Mouse (Mus musculus) fat pad, adult 2 months (tissue): ENCODE measurements around the gene Tmem42.

Experiments used
- DNase-seq: peaks from one replicate; pipeline ENCODE4 v3.0.0-alpha.2; 2011; ENCODE audit warnings: low read depth, low spot score; ENCODE audit errors: extremely low read depth

The Tmem42 gene

DNA sequence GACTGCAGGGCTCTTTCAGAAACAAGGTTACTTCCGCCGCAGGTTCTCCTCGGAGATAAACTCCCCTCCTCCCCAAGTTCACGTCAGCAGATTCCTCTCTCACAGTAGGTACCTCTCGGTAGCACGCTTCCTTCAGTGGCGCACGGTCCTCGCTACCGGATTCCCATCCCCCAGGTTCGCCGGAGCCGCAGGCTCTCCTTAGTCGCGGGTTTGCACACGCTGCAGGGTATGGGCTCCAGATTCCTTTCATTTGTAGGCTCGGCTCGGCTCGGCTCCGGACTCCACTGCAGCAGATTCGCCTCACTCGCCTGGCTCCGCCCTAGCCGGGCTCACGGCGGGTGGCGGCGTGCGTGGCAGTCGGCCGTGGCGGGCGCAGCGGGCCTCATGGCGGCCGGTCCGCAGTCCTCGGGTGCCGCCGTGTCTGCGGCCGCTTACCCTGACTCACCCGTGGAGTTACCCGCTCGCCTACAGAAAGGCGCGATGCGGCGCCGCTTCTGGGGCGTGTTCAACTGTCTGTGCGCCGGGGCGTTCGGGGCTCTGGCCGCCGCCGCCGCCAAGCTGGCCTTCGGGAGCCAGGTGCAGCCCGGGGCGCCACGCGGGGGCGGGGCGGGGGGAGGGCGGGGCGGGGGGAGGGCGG, at the start of gene Tmem42:
Gene Tmem42 (plus strand): TSS at position 332 of the 637 bp plus-strand sequence.
- no peak for DNase-seq

DNA sequence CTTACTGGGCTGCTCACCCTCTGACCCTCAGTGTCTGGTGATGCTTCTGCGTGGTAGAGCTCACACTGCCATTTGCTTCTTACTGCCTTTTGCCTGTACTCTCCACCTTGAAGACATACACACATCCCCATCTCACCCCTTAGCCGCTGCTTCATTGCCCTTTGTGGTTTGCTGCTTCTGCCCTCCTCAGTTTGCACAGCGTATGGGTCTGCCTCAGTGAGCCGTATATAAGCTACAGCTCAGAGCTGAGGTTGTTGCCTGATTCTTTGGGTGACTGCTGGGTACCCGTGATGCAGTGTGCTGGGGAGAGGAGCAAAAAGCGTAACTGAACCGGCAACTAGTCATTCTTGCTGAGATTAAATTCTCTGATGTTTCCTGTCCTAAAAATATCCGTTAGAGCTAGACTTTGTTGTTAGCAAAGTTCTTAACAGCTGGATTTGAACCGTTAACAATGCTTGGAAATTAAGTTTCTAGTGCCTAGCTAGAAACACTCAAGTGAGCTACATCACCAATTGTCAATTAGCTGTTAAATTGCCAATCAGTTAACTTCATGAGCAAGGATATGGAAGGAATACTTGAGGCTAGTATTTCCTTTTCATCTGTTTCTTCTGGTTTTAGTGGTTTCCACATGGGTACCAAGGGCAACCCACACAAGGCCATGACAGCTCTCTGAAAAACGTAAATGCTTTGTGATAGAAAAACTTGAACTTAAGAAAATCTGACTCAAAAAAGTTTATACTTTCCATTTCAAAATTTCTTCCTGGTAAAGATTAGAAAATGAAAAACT, 22.5 kb upstream of the Tmem42 start:
- DNase-seq = no peak

DNA sequence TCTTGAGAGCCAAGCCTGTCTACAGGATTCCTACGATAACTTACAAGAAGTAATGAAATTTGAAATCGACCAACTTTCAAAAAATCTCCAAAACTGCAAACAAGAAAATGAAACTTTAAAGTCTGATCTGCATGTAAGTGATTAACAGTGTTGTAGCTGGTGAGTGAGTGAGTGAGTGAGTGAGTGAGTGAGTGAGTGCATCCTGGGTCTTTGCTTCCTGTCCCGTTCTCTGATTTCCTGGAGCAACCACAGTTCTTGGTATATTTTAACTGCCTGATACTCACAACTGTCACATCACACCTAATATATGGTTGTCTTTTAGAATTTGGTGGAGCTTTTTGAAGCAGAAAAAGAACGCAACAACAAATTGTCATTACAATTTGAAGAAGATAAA, 21.9 kb upstream of the Tmem42 start:
- no peak for DNase-seq

DNA sequence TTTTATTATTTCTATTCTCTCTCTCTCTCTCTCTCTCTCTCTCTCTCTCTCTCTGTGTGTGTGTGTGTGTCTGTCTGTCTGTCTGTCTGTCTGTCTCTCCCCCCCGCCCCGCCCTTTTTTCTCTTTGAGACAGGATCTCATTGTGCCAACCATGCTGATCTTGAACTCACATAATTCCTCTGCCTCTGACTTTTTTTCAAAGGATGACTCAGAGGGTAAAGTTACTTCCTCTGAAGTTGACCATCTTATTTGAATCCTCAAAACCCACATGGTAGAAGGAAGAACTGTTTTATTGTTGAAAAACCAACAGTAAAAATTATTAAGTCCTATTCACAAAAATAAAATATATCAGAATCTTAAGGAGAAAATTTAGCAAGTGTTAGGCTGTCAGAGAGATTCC, 16.4 kb upstream of the Tmem42 start:
- no peak for DNase-seq

DNA sequence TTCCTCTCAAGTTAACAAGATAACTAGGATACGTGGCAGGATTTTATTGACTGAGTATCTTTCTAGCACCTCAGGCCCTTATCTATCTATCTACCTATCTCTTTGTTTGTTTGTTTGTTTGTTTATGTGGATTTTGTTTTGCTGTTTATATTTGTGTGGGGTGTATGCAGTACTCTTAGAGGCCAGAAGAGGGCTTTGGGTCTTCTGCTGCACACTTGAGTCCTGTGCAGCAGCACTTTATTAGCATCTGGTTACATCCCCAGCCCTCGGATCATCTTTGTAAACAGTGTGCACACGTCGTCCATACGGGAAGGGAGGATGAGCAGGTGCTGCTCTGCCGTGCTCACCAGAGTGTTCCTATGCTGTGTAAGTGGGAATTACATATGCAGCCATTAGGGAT, 15.1 kb upstream of the Tmem42 start:
- DNase-seq = no peak

DNA sequence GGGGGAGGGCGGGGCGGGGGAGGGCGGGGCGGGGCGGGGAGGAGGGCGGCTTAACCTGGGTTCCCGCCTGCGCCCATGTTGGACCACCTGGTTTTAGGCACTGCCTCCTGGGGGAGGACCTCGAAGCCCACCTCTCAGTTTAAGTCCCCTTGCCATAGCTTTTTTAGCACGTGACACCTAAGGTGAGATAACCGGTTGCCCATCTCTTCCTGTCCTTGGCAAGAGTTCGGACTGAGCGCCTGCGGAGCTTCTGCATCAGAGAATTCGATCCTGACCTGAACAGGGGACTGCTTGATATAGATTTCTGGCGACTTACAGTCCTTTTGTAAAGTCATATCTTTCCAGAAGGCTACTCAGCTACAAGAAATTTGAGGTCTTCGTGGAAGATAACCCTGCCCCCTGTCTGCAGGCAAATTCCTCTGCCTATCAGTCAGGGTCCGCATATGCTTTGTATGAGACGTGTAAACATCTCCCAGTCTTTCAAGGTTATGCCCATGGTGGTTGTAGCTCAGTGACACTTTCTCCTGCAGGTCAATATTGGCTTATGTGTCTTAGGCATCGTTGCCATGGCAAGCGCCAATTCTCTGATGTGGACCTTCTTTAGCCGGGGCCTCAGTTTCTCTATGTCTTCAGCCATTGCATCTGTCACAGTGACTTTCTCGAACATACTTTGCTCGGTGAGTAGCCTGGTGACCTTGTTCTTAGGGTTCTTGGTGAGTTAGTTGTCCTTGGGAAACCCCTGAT, 682 bp downstream of the Tmem42 start:
- DNase-seq = no peak

DNA sequence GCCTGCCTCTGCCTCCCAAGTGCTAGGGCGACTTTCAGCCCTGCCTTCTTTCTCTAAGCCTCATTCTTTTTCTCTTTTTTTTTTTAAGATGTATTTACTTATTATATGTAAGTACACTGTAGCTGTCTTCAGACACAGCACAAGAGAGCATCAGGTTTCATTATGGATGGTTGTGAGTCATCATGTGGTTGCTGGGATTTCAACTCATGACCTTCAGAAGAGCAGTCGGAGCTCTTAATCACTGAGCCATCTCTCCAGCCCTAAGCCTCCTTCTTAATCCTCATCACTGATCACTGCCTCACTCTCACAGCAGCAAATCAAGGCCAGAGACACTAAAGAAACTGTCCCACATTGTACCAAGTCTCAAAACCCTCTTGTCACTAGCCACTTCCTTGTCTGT, 3.1 kb downstream of the Tmem42 start:
- DNase-seq = no peak

DNA sequence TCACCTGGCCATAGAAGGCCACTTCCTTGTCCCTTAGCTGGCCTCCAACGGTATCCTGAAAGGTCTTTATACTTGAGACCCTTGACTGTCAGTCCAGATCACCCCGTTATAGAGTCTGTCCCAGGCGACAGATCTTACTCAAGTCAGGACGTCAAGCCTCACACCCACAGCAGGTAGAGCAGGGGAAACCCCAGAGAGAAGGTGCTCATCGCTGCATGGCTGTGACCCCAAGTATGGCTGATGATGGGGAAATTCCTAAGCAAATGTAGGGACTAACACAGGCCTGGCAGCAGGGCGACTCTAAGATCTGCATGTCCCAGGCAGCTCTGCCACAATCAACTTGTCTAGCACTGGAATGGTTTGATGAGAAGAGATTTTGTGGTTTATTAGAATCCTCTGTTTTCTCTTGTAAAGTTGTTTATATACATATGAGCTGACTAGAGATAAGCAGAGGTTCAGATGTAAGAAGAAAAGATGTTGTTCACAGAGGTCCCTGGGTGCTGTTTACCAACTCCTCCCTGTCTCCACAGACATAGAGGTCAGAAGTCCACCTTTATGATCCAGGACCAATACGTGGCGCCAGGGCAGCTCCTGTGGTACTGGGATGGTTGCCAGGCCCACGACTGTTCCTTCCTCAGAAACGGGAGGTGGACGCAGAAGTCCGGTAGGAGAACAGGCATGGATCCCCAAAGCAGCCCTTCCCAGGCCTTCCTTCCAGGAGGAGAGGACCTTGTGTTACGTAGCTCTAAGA, 10.5 kb downstream of the Tmem42 start:
- no peak for DNase-seq

DNA sequence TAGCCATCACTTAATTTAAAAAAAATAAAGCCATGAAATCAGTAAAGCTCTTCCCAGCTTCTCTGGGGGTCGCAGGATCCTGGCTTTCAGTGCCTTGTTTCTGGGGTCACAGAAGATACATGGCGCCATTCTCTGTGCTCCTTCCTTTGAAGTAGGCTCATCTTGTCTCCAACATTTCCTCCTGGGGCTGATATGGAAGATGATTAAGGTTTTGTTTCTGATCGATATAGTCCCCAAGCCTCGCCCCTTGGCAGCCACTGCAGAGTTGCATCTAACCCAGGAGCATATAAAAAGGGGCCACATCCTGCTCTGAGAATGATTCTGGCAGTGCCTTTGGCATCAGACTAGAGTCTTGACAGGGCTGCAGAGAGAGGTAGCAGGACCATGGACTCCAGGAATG, 13.3 kb downstream of the Tmem42 start, which contains the start of gene Tgm4:
Gene Tgm4 (plus strand): TSS at position 301 of the 400 bp plus-strand sequence.
- no peak for DNase-seq

DNA sequence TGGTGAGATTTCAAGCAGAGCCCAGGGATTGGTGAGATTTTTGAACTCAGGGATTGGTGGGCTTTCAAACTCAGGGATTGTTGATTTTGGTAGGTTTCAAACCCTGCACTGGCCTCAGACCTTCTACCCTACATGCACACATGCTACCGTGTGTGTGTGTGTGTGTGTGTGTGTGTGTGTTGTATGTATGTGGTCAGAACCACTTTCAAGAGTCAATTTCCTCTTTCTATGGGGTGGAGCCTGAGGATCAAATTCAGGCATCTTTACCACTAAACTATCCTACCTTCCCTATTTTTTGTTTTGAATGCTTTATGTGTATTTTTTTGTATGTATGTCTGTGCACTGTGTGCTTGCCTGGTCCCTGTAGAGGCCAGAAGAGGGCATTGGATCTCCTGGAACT, 26.5 kb downstream of the Tmem42 start:
- DNase-seq = no peak

DNA sequence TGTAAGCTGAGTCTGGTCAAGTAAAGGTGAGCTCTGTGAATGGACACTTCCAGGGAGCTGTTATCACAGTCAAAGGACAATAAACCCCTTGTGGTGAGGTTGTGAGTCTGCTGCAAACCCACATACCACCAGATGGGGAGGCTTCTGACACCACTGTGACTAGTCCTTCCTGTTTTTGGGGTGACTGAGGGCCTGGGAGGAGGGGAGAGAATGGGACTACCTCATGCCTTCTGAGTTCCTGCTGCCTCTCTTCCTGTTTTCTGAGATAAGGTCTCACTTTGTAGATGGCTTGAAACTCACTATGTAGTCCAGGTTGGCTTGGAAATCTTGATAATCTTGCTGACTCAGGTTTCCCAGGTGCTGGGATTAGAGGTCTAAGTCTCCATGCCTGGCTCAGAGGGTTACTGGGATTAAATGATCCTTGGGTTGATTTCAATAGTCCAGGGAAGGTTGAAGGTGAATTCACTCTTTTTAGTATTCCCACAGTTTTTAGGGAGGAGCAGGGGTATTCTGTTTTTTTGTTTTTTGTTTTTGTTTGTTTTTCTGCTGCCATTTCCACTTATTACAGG, 37.7 kb downstream of the Tmem42 start:
- DNase-seq = no peak

DNA sequence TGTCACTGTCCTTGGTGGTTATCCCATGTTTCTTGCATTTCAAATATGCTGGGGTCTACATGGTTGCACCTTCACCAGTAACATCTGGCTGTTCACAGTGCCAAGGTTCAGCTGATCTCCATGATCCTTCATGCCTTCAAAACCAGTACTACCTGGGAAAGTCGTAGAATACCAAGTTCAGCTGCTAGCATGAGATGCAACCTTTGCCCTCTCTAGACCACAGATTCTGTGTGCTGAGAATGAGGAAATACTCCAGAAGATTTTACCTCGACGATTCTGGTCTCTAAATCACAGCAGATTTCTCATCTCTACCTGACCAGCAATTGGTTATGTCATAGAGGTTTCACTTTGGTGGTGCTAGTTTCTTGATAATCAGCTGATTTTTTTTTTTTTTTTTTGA, 39.0 kb downstream of the Tmem42 start:
- no peak for DNase-seq
